Mouse (Mus musculus): Measurements from ENCODE around the gene Slc26a1. TPM values are rescaled to one million over a fixed set of nuclear protein-coding genes. Genes with fewer than 3 reads are reported as not detected.
A peak's percentile ranks its signal among the peaks of the same experiment; 100 is the strongest.

Gene Slc26a1
- polyA plus RNA-seq, 1 experiment from 2014 or later, result 0.62 TPM

- no peak overlapping the region for H3K4me2 ChIP-seq
- peaks cover 52% of the 10 kb centered on the region for H3K4me1 ChIP-seq
- 61% methylated on average over 12 of the region's 12 CpGs for WGBS
- H3K4me3 ChIP-seq, result no peak overlapping the region
- no peak for ATAC-seq (ENCODE audit: extremely low read depth, insufficient number of reproducible peaks, low FRiP score, low TSS enrichment)
- H3K9ac ChIP-seq, result no peak overlapping the region
- H3K9me3 ChIP-seq, result no peaks in the 10 kb centered on the region
- peaks cover 63% of the 10 kb centered on the region for H3K36me3 ChIP-seq
- no peaks in the 10 kb centered on the region for H3K27me3 ChIP-seq (replicated peaks)
- H3K27ac ChIP-seq (replicated peaks), result no peak overlapping the region
Measured at GRCm38 (mm10) chr5:108703754-108704626, 28.6 kb upstream of the Slc26a1 start.

- H3K4me1 ChIP-seq, result peaks cover 67% of the 10 kb centered on the region
- no peak for ATAC-seq (ENCODE audit: extremely low read depth, insufficient number of reproducible peaks, low FRiP score, low TSS enrichment)
- no peaks in the 10 kb centered on the region for H3K9me3 ChIP-seq
- H3K36me3 ChIP-seq, result peaks cover 41% of the 10 kb centered on the region
- no peak overlapping the region for H3K4me2 ChIP-seq
- no peak overlapping the region for H3K4me3 ChIP-seq
- no peaks in the 10 kb centered on the region for H3K27me3 ChIP-seq (replicated peaks)
- H3K27ac ChIP-seq (replicated peaks), result peak overlapping the region; percentile 77
- 63% methylated on average over 10 of the region's 10 CpGs for WGBS
- peak overlapping the region; percentile 37; the same call in 1 of the 2 replicates for H3K9ac ChIP-seq
Measured at GRCm38 (mm10) chr5:108701341-108702021, 26.1 kb upstream of the Slc26a1 start.

GRCm38 (mm10) chr5:108700346-108700745 lies 25.0 kb upstream of the Slc26a1 start:
- Histone ChIP-seq H3K27ac (replicated peaks) (peak overlapping the region; percentile 77), H3K9me3 (no peaks in the 10 kb centered on the region), H3K4me1 (peaks cover 78% of the 10 kb centered on the region), H3K4me3 (no peak overlapping the region), H3K27me3 (replicated peaks) (no peaks in the 10 kb centered on the region), H3K36me3 (peaks cover 30% of the 10 kb centered on the region), H3K9ac (peak overlapping the region; percentile 37; the same call in 1 of the 2 replicates), H3K4me2 (peak overlapping the region; percentile 29; the same call in 1 of the 2 replicates)
- WGBS, result 33% methylated on average over 3 of the region's 3 CpGs
- no peak for ATAC-seq (ENCODE audit: extremely low read depth, insufficient number of reproducible peaks, low FRiP score, low TSS enrichment)

- H3K4me3 ChIP-seq, result no peak overlapping the region
- peak overlapping the region; percentile 37 for H3K27ac ChIP-seq (replicated peaks)
- peaks cover 80% of the 10 kb centered on the region for H3K4me1 ChIP-seq
- no peak for ATAC-seq (ENCODE audit: extremely low read depth, insufficient number of reproducible peaks, low FRiP score, low TSS enrichment)
- WGBS, result 54% methylated on average over 4 of the region's 4 CpGs
- H3K9ac ChIP-seq, result peak overlapping the region; percentile 58
- H3K27me3 ChIP-seq (replicated peaks), result no peaks in the 10 kb centered on the region
- H3K36me3 ChIP-seq, result peaks cover 4% of the 10 kb centered on the region; the same call in 1 of the 2 replicates
- peak overlapping the region; percentile 21 for H3K4me2 ChIP-seq
- no peaks in the 10 kb centered on the region for H3K9me3 ChIP-seq
Measured at GRCm38 (mm10) chr5:108697341-108697753, 22.0 kb upstream of the Slc26a1 start.

GRCm38 (mm10) chr5:108696542-108696941 lies 21.2 kb upstream of the Slc26a1 start:
- no peak overlapping the region; the same call in 1 of the 2 replicates for H3K9ac ChIP-seq
- no peaks in the 10 kb centered on the region for H3K9me3 ChIP-seq
- no peaks in the 10 kb centered on the region for H3K27me3 ChIP-seq (replicated peaks)
- no peaks in the 10 kb centered on the region for H3K36me3 ChIP-seq
- no peak overlapping the region for H3K4me3 ChIP-seq
- 84% methylated on average over 3 of the region's 3 CpGs for WGBS
- H3K27ac ChIP-seq (replicated peaks), result peak overlapping the region; percentile 32; the same call in 1 of the 2 replicates
- no peak for ATAC-seq (ENCODE audit: extremely low read depth, insufficient number of reproducible peaks, low FRiP score, low TSS enrichment)
- H3K4me1 ChIP-seq, result peaks cover 85% of the 10 kb centered on the region
- H3K4me2 ChIP-seq, result peak overlapping the region; percentile 89

GRCm38 (mm10) chr5:108695861-108696260 lies 20.5 kb upstream of the Slc26a1 start:
- 85% methylated on average over 11 of the region's 12 CpGs for WGBS
- no peak for ATAC-seq (ENCODE audit: extremely low read depth, insufficient number of reproducible peaks, low FRiP score, low TSS enrichment)
- Histone ChIP-seq H3K4me3 (peak overlapping the region; percentile 91), H3K9ac (0 out of 2 replicates have a peak overlapping the region, but pooled peaks have one; percentile 95), H3K27ac (replicated peaks) (no peak overlapping the region), H3K9me3 (no peaks in the 10 kb centered on the region), H3K36me3 (no peaks in the 10 kb centered on the region), H3K4me2 (peak overlapping the region; percentile 89), H3K27me3 (replicated peaks) (no peaks in the 10 kb centered on the region), H3K4me1 (peaks cover 83% of the 10 kb centered on the region)

GRCm38 (mm10) chr5:108694352-108695261 lies 19.2 kb upstream of the Slc26a1 start:
- peak overlapping the region; percentile 95 for H3K9ac ChIP-seq
- peaks cover 3% of the 10 kb centered on the region; the same call in 1 of the 2 replicates for H3K36me3 ChIP-seq
- no peaks in the 10 kb centered on the region for H3K27me3 ChIP-seq (replicated peaks)
- no peaks in the 10 kb centered on the region for H3K9me3 ChIP-seq
- peaks cover 70% of the 10 kb centered on the region for H3K4me1 ChIP-seq
- peak overlapping the region; percentile 89 for H3K4me2 ChIP-seq
- WGBS, result under 1% methylated on average over 79 of the region's 99 CpGs
- peak overlapping the region; percentile 74 for H3K27ac ChIP-seq (replicated peaks)
- H3K4me3 ChIP-seq, result peak overlapping the region; percentile 91
- peak; percentile 43 for ATAC-seq (ENCODE audit: extremely low read depth, insufficient number of reproducible peaks, low FRiP score, low TSS enrichment)

GRCm38 (mm10) chr5:108693872-108694288 lies 18.5 kb upstream of the Slc26a1 start:
- peaks cover 3% of the 10 kb centered on the region; the same call in 1 of the 2 replicates for H3K36me3 ChIP-seq
- no peaks in the 10 kb centered on the region for H3K27me3 ChIP-seq (replicated peaks)
- peak overlapping the region; percentile 91 for H3K4me3 ChIP-seq
- H3K9me3 ChIP-seq, result no peaks in the 10 kb centered on the region
- H3K27ac ChIP-seq (replicated peaks), result peak overlapping the region; percentile 74
- H3K4me2 ChIP-seq, result peak overlapping the region; percentile 89
- under 1% methylated on average over 33 of the region's 43 CpGs for WGBS
- H3K4me1 ChIP-seq, result peaks cover 63% of the 10 kb centered on the region
- H3K9ac ChIP-seq, result peak overlapping the region; percentile 95
- peak; percentile 87 for ATAC-seq (ENCODE audit: extremely low read depth, insufficient number of reproducible peaks, low FRiP score, low TSS enrichment)

GRCm38 (mm10) chr5:108692271-108692670 lies 16.9 kb upstream of the Slc26a1 start, which contains the start of gene Fgfrl1:
Gene Fgfrl1, plus strand, starts transcription at chr5:108692382.
- no peak for ATAC-seq (ENCODE audit: extremely low read depth, insufficient number of reproducible peaks, low FRiP score, low TSS enrichment)
- H3K27me3 ChIP-seq (replicated peaks), result no peaks in the 10 kb centered on the region

GRCm38 (mm10) chr5:108691152-108691551 lies 15.8 kb upstream of the Slc26a1 start:
- Histone ChIP-seq H3K27me3 (replicated peaks) (no peaks in the 10 kb centered on the region), H3K4me1 (peaks cover 36% of the 10 kb centered on the region), H3K27ac (replicated peaks) (no peak overlapping the region), H3K9ac (no peak overlapping the region), H3K4me2 (0 out of 2 replicates have a peak overlapping the region, but pooled peaks have one; percentile 89), H3K9me3 (no peaks in the 10 kb centered on the region), H3K4me3 (no peak overlapping the region), H3K36me3 (peaks cover 3% of the 10 kb centered on the region; the same call in 1 of the 2 replicates)
- no peak for ATAC-seq (ENCODE audit: extremely low read depth, insufficient number of reproducible peaks, low FRiP score, low TSS enrichment)
- WGBS, result 58% methylated on average over 4 of the region's 4 CpGs

More at GRCm38 (mm10) chr5:108692271-108692670, 16.9 kb upstream of the Slc26a1 start, which contains the start of gene Fgfrl1:
- H3K9ac ChIP-seq, result peak within 1 kb of the TSS; percentile 95
- peaks cover 3% of the 10 kb centered on the region; the same call in 1 of the 2 replicates for H3K36me3 ChIP-seq
- H3K9me3 ChIP-seq, result no peaks in the 10 kb centered on the region
- H3K4me3 ChIP-seq, result peak within 1 kb of the TSS; percentile 91
- H3K27ac ChIP-seq (replicated peaks), result no peak within 1 kb of the TSS
- 4% methylated on average over 18 of the region's 18 CpGs for WGBS
- peak within 1 kb of the TSS; percentile 89 for H3K4me2 ChIP-seq
- H3K4me1 ChIP-seq, result peaks cover 47% of the 10 kb centered on the region
